Mouse (Mus musculus) heart, adult 2 months (tissue): ENCODE results near the gene Nckap5. TPM values are rescaled to one million over a fixed set of nuclear protein-coding genes. Genes with fewer than 3 reads are reported as not detected.

ENCODE experiments used
- DNase-seq, 2 experiments: peaks; one replicate each; pipeline ENCODE4 v3.0.0; 2021
- H3K27ac ChIP-seq: fragments of 200-600 bp; 2 replicates; pipeline ENCODE4 v1.8.1; 2022
- H3K27me3 ChIP-seq: fragments of 200-500 bp; 2 replicates; pipeline ENCODE4 v1.6.1; 2012; ENCODE audit warnings: mild to moderate bottlenecking, low read length, inconsistent platforms, mixed read lengths; ENCODE audit not compliant: control insufficient read depth, insufficient read depth
- H3K36me3 ChIP-seq: fragments of 200-500 bp; 2 replicates; pipeline ENCODE4 v1.6.1; 2012; ENCODE audit warnings: low read length, inconsistent platforms; ENCODE audit not compliant: control insufficient read depth, insufficient read depth
- H3K4me1 ChIP-seq: fragments of 200-500 bp; 2 replicates; pipeline ENCODE4 v1.6.1; 2011; ENCODE audit warnings: low read length; ENCODE audit not compliant: control insufficient read depth, insufficient read depth
- H3K4me3 ChIP-seq: fragments of 200-600 bp; 2 replicates; pipeline ENCODE4 v1.8.1; 2022
- H3K79me2 ChIP-seq: fragments of 200-500 bp; replicated peaks from 2 replicates; pipeline ENCODE4 v1.6.1; 2012; ENCODE audit warnings: mild to moderate bottlenecking, inconsistent platforms, low read length, moderate library complexity, mixed read lengths; ENCODE audit not compliant: control insufficient read depth, insufficient read depth
- H3K9ac ChIP-seq: fragments of 200-500 bp; 2 replicates; pipeline ENCODE4 v1.6.1; 2012; ENCODE audit warnings: low read depth, mild to moderate bottlenecking, control low read depth, inconsistent platforms, low read length, mixed read lengths
- CTCF ChIP-seq: fragments of 200-600 bp; IDR thresholded peaks from 2 replicates; pipeline ENCODE4 v1.8.1; 2022; ENCODE audit warnings: antibody characterized with exemption, mild to moderate bottlenecking, moderate library complexity
- EP300 ChIP-seq: fragments of 200-500 bp; IDR thresholded peaks from 2 replicates; pipeline ENCODE4 v1.6.1; 2011; ENCODE audit warnings: low read depth, low read length, control low read depth; ENCODE audit not compliant: insufficient read depth
- POLR2A ChIP-seq: fragments of 200-500 bp; IDR thresholded peaks from 2 replicates; pipeline ENCODE4 v1.6.1; 2011; ENCODE audit warnings: mild to moderate bottlenecking, low read depth, low read length, control low read depth; ENCODE audit not compliant: insufficient read depth
- WGBS: fragments of 180-500 bp; shearing (Covaris S2); methylation state at CpG from one replicate; pipeline ENCODE4 v1.1.7; 2018; 5-methylcytosine and 5-hydroxymethylcytosine counted together
- intact Hi-C: fragments of 180-260 bp; cut with DNase I; formaldehyde crosslinking; loops from one replicate; pipeline ENCODE4 v1.15.1; 2025
- polyA plus RNA-seq: library from polyadenylated mRNA; depleted of rRNA; stranded (reverse); fragments of >200 nt; gene quantifications from 2 replicates; pipeline ENCODE4 v1.2.3, GENCODE M21; 2012
- total RNA-seq, 2 experiments: library from RNA; stranded (reverse); gene quantifications; 2 replicates each; pipeline ENCODE4 v1.2.3; 2021

Nckap5 gene
- total and polyA plus RNA-seq, 3 experiments: 2.8 to 9.6 (median 6.0) TPM

GRCm38 (mm10) chr1:125870056-125870455, 960.5 kb downstream of the Nckap5 start:
- 63% methylated on average over 7 of the region's 7 CpGs for WGBS
- Histone ChIP-seq H3K36me3 (no peaks in the 10 kb centered on the region), H3K9ac (no peak overlapping the region), H3K4me1 (no peaks in the 10 kb centered on the region), H3K27ac (no peak overlapping the region), H3K27me3 (no peaks in the 10 kb centered on the region), H3K79me2 (no peaks in the 10 kb centered on the region), H3K4me3 (no peak overlapping the region)
- intact Hi-C loops: no loop called here
- DNase-seq: no peak
- TF ChIP-seq CTCF: no peak
- TF ChIP-seq EP300: no peak
- TF ChIP-seq POLR2A: no peak
